Mouse (Mus musculus): ENCODE results near the gene Lrrc72. TPM values are rescaled to one million over a fixed set of nuclear protein-coding genes. Genes with fewer than 3 reads are reported as not detected.
"Not testable (repeated sequence)": the region's sequence is repeated elsewhere in the genome, so short reads cannot be mapped to it uniquely, and the experiment has no call there.

Lrrc72 gene
- polyA plus RNA-seq, 1 experiment from 2014 or later: 0.26 TPM

GRCm38 (mm10) chr12:36207800-36208148 is 45.4 kb downstream of the Lrrc72 start:
- Histone ChIP-seq H3K27ac (ENCODE audit: low read length) (peak overlapping the region; percentile 50), H3K9ac (ENCODE audit: low read depth, low read length) (no peak overlapping the region), H3K27me3 (ENCODE audit: control insufficient read depth, insufficient read depth, low read depth, low read length) (no peaks in the 10 kb centered on the region), H3K4me2 (ENCODE audit: low read length) (peak overlapping the region; percentile 48), H3K4me3 (ENCODE audit: low read depth, low read length) (peak overlapping the region; percentile 22), H3K36me3 (ENCODE audit: control insufficient read depth, insufficient read depth, low read length) (no peaks in the 10 kb centered on the region), H3K9me3 (replicated peaks; ENCODE audit: control insufficient read depth, low read length, poor library complexity, severe bottlenecking) (no peaks in the 10 kb centered on the region), H3K4me1 (ENCODE audit: control insufficient read depth, insufficient read depth, low read length) (peaks cover 15% of the 10 kb centered on the region)
- ATAC-seq: peak; percentile 25; the same call in 1 of the 2 replicates
- WGBS: 48% methylated on average over 7 of the region's 7 CpGs

GRCm38 (mm10) chr12:36207072-36207799 is 46.0 kb downstream of the Lrrc72 start:
- Histone ChIP-seq H3K9ac (ENCODE audit: low read depth, low read length) (no peak overlapping the region), H3K4me2 (ENCODE audit: low read length) (peak overlapping the region; percentile 48), H3K27ac (ENCODE audit: low read length) (peak overlapping the region; percentile 50), H3K4me3 (ENCODE audit: low read depth, low read length) (peak overlapping the region; percentile 14), H3K36me3 (ENCODE audit: control insufficient read depth, insufficient read depth, low read length) (no peaks in the 10 kb centered on the region), H3K9me3 (replicated peaks; ENCODE audit: control insufficient read depth, low read length, poor library complexity, severe bottlenecking) (no peaks in the 10 kb centered on the region), H3K4me1 (ENCODE audit: control insufficient read depth, insufficient read depth, low read length) (peaks cover 15% of the 10 kb centered on the region), H3K27me3 (ENCODE audit: control insufficient read depth, insufficient read depth, low read depth, low read length) (no peaks in the 10 kb centered on the region)
- ATAC-seq: peak; percentile 95
- WGBS: 32% methylated on average over 9 of the region's 9 CpGs

DNA sequence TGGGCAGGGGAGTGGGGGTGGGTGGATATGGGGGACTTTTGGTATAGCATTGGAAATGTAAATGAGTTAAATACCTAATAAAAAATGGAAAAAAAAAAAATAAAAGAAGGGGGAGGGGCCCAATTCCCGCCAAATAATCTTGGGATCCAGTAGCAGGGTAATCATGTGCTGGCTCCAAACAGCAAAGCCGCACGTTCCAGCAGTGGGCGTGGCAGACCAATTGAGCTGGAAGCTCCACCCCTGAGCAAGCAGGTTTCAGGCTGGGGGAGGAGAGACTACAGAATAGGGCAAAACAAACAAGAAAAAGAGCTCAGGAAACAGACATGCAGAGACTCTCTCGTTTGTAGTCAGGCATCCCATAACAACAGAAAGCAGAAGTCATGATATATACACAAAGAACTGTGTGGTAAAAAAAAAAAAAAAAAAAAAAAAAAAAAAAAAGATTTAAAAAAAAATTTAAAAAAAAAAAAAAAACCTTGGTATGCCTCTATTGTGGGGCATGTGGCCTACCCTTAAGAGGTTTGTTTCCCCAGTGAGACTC is 47.5 kb downstream of the Lrrc72 start:
- H3K4me1 ChIP-seq (ENCODE audit: control insufficient read depth, insufficient read depth, low read length): peaks cover 15% of the 10 kb centered on the region
- not testable (repeated sequence) for H3K27ac ChIP-seq (ENCODE audit: low read length); H3K36me3 ChIP-seq (ENCODE audit: control insufficient read depth, insufficient read depth, low read length); H3K4me2 ChIP-seq (ENCODE audit: low read length); H3K9ac ChIP-seq (ENCODE audit: low read depth, low read length); ATAC-seq; H3K27me3 ChIP-seq (ENCODE audit: control insufficient read depth, insufficient read depth, low read depth, low read length); H3K9me3 ChIP-seq (replicated peaks; ENCODE audit: control insufficient read depth, low read length, poor library complexity, severe bottlenecking); H3K4me3 ChIP-seq (ENCODE audit: low read depth, low read length)
- WGBS: 50% methylated on average over 5 of the region's 5 CpGs

DNA sequence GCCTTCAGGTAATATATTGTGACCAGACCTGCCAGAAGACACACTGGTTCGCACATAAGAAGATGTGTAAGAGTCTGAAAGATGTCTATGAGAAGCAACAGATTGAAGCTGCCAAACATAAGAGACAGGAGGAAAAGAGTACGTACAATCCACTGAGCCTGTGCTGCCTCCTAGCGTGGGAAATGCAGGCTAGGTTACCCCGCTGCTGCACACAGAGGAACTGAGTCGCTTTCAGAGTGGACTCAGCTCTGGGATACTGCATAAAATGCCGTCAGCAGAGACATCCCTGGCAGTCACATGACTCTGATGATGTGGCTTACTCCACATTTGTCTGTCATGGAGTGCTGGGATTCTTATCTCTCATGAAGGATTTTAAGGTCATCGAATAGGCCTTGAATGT is 58.2 kb downstream of the Lrrc72 start:
- Histone ChIP-seq H3K27me3 (ENCODE audit: control insufficient read depth, insufficient read depth, low read depth, low read length) (no peaks in the 10 kb centered on the region), H3K9me3 (replicated peaks; ENCODE audit: control insufficient read depth, low read length, poor library complexity, severe bottlenecking) (peaks cover 14% of the 10 kb centered on the region), H3K27ac (ENCODE audit: low read length) (no peak overlapping the region), H3K4me2 (ENCODE audit: low read length) (no peak overlapping the region), H3K4me1 (ENCODE audit: control insufficient read depth, insufficient read depth, low read length) (no peaks in the 10 kb centered on the region), H3K36me3 (ENCODE audit: control insufficient read depth, insufficient read depth, low read length) (peaks cover 52% of the 10 kb centered on the region), H3K9ac (ENCODE audit: low read depth, low read length) (no peak overlapping the region), H3K4me3 (ENCODE audit: low read depth, low read length) (no peak overlapping the region)
- ATAC-seq: no peak
- 93% methylated on average over 7 of the region's 7 CpGs for WGBS

- ATAC-seq: no peak
- Histone ChIP-seq H3K9me3 (replicated peaks; ENCODE audit: control insufficient read depth, low read length, poor library complexity, severe bottlenecking) (no peaks in the 10 kb centered on the region), H3K4me2 (ENCODE audit: low read length) (no peak overlapping the region), H3K27me3 (ENCODE audit: control insufficient read depth, insufficient read depth, low read depth, low read length) (no peaks in the 10 kb centered on the region), H3K9ac (ENCODE audit: low read depth, low read length) (no peak overlapping the region), H3K4me1 (ENCODE audit: control insufficient read depth, insufficient read depth, low read length) (no peaks in the 10 kb centered on the region), H3K4me3 (ENCODE audit: low read depth, low read length) (no peak overlapping the region), H3K36me3 (ENCODE audit: control insufficient read depth, insufficient read depth, low read length) (peaks cover 47% of the 10 kb centered on the region), H3K27ac (ENCODE audit: low read length) (no peak overlapping the region)
- 94% methylated on average over 5 of the region's 5 CpGs for WGBS
These were observed 62.9 kb downstream of the Lrrc72 start for GRCm38 (mm10) chr12:36190343-36190742.

- Histone ChIP-seq H3K9me3 (replicated peaks; ENCODE audit: control insufficient read depth, low read length, poor library complexity, severe bottlenecking) (no peaks in the 10 kb centered on the region), H3K27ac (ENCODE audit: low read length) (no peak overlapping the region), H3K4me3 (ENCODE audit: low read depth, low read length) (no peak overlapping the region), H3K4me2 (ENCODE audit: low read length) (no peak overlapping the region), H3K4me1 (ENCODE audit: control insufficient read depth, insufficient read depth, low read length) (no peaks in the 10 kb centered on the region), H3K27me3 (ENCODE audit: control insufficient read depth, insufficient read depth, low read depth, low read length) (no peaks in the 10 kb centered on the region), H3K9ac (ENCODE audit: low read depth, low read length) (no peak overlapping the region), H3K36me3 (ENCODE audit: control insufficient read depth, insufficient read depth, low read length) (peaks cover 41% of the 10 kb centered on the region)
- no peak for ATAC-seq
- 98% methylated on average over 3 of the region's 3 CpGs for WGBS
These were observed 63.6 kb downstream of the Lrrc72 start for GRCm38 (mm10) chr12:36189610-36190009.

- no peak for ATAC-seq
- peaks cover 51% of the 10 kb centered on the region for H3K36me3 ChIP-seq (ENCODE audit: control insufficient read depth, insufficient read depth, low read length)
- no peaks in the 10 kb centered on the region; the same call in 1 of the 2 replicates for H3K4me1 ChIP-seq (ENCODE audit: control insufficient read depth, insufficient read depth, low read length)
- no peak overlapping the region for H3K9ac ChIP-seq (ENCODE audit: low read depth, low read length)
- H3K27ac ChIP-seq (ENCODE audit: low read length): no peak overlapping the region
- 88% methylated on average over 6 of the region's 6 CpGs for WGBS
- H3K27me3 ChIP-seq (ENCODE audit: control insufficient read depth, insufficient read depth, low read depth, low read length): no peaks in the 10 kb centered on the region
- no peak overlapping the region for H3K4me2 ChIP-seq (ENCODE audit: low read length)
- no peak overlapping the region for H3K4me3 ChIP-seq (ENCODE audit: low read depth, low read length)
- H3K9me3 ChIP-seq (replicated peaks; ENCODE audit: control insufficient read depth, low read length, poor library complexity, severe bottlenecking): no peaks in the 10 kb centered on the region
These were observed 66.1 kb downstream of the Lrrc72 start for GRCm38 (mm10) chr12:36187081-36187480.

DNA sequence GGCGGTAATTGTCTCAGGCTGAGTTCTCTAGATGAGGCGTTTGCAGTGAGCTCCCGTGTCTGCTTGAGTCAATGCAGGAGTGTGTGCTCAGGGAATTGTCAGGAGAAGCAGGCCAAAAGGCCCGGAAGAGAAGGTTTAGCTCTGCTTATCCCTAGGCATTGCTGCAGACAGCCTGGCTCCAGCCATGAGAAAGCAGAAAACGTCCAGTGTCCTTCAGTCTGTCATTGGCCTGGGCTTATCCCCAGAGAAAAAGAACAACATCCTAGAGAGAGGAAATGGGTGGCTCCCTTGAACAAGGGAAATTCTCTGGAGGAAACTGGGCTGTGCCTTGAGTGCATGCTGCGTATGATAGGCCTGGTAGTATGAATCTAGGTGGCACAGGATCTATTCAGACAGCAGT is 70.6 kb downstream of the Lrrc72 start:
- Histone ChIP-seq H3K27ac (ENCODE audit: low read length) (no peak overlapping the region), H3K4me3 (ENCODE audit: low read depth, low read length) (no peak overlapping the region), H3K9me3 (replicated peaks; ENCODE audit: control insufficient read depth, low read length, poor library complexity, severe bottlenecking) (no peaks in the 10 kb centered on the region), H3K36me3 (ENCODE audit: control insufficient read depth, insufficient read depth, low read length) (peaks cover 28% of the 10 kb centered on the region), H3K4me2 (ENCODE audit: low read length) (no peak overlapping the region), H3K9ac (ENCODE audit: low read depth, low read length) (no peak overlapping the region), H3K4me1 (ENCODE audit: control insufficient read depth, insufficient read depth, low read length) (no peaks in the 10 kb centered on the region; the same call in 1 of the 2 replicates), H3K27me3 (ENCODE audit: control insufficient read depth, insufficient read depth, low read depth, low read length) (no peaks in the 10 kb centered on the region)
- ATAC-seq: no peak
- WGBS: 89% methylated on average over 6 of the region's 6 CpGs

GRCm38 (mm10) chr12:36177227-36177626 is 76.0 kb downstream of the Lrrc72 start:
- Histone ChIP-seq H3K9me3 (replicated peaks; ENCODE audit: control insufficient read depth, low read length, poor library complexity, severe bottlenecking) (no peaks in the 10 kb centered on the region), H3K36me3 (ENCODE audit: control insufficient read depth, insufficient read depth, low read length) (peaks cover 30% of the 10 kb centered on the region), H3K4me3 (ENCODE audit: low read depth, low read length) (no peak overlapping the region), H3K4me1 (ENCODE audit: control insufficient read depth, insufficient read depth, low read length) (no peaks in the 10 kb centered on the region), H3K9ac (ENCODE audit: low read depth, low read length) (no peak overlapping the region), H3K27ac (ENCODE audit: low read length) (no peak overlapping the region), H3K4me2 (ENCODE audit: low read length) (no peak overlapping the region), H3K27me3 (ENCODE audit: control insufficient read depth, insufficient read depth, low read depth, low read length) (no peaks in the 10 kb centered on the region)
- ATAC-seq: no peak
- 94% methylated on average over 5 of the region's 5 CpGs for WGBS
